Mouse (Mus musculus): ENCODE measurements around the gene Zfp706. TPM values are rescaled to one million over a fixed set of nuclear protein-coding genes. Genes with fewer than 3 reads are reported as not detected.
A peak's percentile ranks its signal among the peaks of the same experiment; 100 is the strongest.

Gene Zfp706
- total RNA-seq, 4 experiments from 2014 or later, result 172 to 234 (median 209) TPM

- DNase-seq, result no peak
Observed at GRCm38 (mm10) chr15:37008546-37008945, 973 bp upstream of the Zfp706 start.

GRCm38 (mm10) chr15:37007959-37008419 lies 416 bp upstream of the Zfp706 start:
- no peak for DNase-seq

DNA sequence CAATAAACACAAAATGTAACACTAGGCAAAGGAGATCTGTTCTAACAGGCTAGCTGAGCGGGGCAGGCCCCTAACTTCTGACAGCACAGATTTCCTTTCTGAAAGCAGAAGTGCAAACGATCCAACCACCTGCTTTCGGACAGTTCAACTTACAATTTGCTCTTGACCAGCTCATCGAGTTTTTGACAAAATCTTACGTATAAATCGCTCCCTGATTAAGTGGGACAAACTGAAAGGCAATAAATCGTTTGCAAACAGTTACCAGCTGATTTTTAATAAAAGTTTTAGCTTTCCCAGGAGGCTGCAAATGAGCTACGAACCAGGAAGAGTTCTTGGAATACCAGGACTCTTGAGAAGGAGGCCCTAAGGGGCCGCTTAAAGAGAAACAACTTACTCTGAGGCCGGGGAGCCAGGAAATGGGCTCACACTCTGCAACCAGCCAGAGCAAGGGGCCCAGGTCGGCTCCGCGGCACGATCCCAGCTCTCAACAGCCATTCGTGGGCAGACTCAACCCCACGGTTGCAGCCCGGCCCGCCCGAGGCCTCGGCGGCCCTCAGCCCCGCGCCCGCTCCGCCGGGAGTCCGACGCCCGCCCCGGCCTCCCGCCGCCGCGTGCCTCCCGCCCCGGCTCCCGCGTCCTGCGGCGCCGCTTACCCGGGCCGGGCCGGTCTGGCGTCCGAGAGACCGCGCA lies 953 bp downstream of the Zfp706 start:
- DNase-seq, result peak; percentile 26

GRCm38 (mm10) chr15:37005793-37006474 lies 1.6 kb downstream of the Zfp706 start:
- DNase-seq, result no peak

- DNase-seq, result no peak
Observed at GRCm38 (mm10) chr15:37004858-37005257, 2.7 kb downstream of the Zfp706 start.

DNA sequence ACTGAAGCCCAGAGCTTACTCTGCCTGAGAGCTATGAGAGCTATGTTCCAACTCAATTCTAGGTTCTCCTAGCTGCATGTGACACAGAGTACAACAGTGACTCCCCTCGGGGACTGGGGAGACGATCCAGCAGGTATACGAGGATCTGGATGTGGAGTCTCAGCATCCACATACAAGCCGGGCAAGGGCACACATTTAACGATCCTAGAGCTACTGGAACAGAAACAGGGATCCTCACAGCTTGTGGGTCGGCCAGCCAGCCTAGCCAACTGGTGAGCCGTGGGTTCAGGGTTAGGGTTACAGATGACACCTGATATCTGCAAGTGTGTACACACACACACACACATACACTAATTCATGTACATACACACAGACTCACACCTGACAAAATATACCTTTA lies 5.3 kb downstream of the Zfp706 start:
- DNase-seq, result no peak

GRCm38 (mm10) chr15:36999602-37000001 lies 8.0 kb downstream of the Zfp706 start:
- peak; percentile 33 for DNase-seq

DNA sequence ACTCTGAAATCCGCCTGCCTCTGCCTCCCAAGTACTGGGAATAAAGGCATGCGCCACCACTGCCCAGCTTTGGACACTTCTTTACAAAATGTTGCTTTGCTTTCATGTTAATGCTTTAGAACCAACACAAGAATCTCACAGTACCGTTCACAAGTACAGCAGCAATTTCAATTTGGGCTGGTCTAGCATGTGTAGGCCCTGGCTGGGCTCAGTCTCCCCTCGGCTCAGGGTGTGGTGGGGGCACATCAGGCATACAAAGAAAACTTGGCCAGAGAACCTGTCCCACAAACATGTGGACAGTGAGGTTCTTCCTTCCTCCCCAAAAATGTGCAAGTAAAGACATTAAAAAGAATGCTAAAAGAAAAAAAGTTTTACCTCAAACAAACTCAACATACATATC lies 12.4 kb downstream of the Zfp706 start:
- DNase-seq, result no peak

DNA sequence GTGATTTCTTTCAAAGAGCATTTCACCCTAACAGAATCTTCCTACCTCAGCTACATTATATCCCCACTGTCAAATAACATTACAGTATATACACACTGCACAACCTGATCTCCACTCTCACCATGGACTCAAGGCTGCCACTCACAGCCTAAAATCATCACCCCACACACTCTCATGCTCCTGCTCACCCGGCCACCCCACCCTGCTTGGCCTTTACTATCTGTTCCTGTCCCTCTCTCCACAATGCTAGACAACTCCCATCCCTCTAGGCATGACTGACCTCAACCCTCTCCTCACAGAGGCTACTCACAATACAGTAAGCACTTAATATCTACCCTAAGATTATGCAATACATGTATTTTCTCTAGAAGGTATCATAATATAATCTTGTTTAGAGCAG lies 12.9 kb downstream of the Zfp706 start:
- DNase-seq, result no peak

- no peak for DNase-seq
Observed at GRCm38 (mm10) chr15:36993435-36994178, 14.0 kb downstream of the Zfp706 start.

DNA sequence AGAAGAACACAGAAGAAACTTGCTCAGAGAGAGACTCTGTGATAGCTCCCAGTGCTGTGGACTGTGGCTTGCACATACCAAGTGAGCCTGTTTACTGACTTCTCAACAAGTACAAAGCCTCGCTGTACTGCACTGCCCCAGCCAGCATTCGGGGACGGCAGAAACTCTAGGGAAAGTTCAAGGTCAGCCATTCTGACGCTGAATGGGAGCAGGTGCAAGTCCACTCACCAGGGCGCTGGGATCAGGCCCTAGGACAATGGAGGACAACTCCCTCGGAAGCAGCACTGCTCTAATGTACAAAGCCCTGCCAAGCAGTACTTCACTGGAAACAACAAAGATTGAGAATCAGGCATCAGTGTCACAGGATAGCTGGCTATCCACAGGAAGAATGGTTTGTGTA lies 16.2 kb downstream of the Zfp706 start:
- DNase-seq, result peak; percentile 34

DNA sequence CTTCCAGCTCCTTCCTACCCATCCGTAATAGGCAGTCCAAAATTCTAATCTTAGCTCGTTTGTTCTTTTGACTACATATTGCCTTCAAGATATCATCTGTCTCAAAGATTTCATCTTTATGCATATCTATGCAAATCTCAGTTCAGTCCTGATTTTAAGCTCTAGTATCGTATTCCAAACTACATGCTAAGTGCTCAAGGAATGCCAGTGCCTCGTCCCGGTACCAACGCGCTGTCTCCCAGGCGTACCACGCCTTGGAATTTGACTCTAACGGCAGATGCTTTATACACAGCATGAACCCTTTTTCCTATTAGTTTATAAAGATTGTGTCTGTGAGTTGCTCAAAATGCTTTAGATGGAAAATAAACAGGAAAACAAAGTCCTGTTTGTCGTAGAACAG lies 17.7 kb downstream of the Zfp706 start:
- DNase-seq, result no peak

- DNase-seq, result no peak
Observed at GRCm38 (mm10) chr15:36988718-36989115, 18.9 kb downstream of the Zfp706 start.

DNA sequence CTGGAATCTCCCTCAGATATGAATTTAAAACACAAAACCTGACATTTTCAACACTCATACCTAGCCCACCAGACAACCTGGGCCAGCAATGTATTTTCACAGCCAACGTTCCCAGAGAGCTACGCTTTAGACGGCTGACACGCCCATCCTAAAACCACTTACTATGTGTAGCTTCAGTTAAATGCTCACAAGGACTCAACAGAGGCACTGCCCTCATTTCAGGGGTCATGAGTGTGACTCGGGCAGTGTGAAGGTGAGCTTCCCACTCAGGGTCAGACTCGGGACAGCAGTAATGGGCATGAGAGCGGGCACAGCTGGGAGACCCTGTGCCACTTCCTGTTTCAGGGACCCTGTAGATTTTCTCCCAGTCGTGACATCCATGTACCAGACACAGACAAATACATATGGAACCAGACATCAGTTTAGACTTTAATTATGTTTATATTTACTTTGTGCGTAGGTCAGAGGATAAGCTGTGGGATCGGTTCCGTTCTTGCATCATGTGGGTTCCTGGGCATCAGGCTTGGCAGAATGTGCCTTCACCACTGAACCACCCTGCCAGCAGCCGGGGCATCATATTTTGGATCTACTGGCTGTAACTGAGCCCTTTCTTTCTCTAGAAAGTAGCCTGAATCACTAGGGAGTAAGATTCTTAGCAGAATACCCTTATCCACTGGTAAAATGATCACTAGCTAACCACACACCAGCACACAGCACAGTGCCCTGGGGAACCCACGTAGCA lies 19.4 kb downstream of the Zfp706 start:
- DNase-seq, result no peak

- no peak for DNase-seq
Observed at GRCm38 (mm10) chr15:36987211-36987877, 20.2 kb downstream of the Zfp706 start.

DNA sequence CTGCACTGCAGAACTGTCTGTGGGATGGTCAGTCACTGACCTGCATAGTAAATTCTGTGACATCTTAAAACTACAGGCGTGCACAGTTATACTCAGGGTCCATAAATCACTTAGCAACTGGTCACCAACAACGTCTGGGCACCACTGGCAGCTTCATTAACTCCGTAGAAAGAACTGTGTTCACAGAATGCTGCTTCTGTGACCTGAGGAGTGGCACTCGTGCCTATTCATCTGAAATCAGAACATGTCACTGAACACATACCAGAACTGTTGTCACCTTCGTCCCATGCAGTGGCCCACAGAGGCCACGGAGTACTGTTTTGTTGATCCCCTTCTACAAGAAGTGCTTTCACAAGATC lies 22.0 kb downstream of the Zfp706 start:
- no peak for DNase-seq

GRCm38 (mm10) chr15:36984921-36985566 lies 22.5 kb downstream of the Zfp706 start:
- DNase-seq, result no peak

- DNase-seq, result no peak
Observed at GRCm38 (mm10) chr15:36983455-36983854, 24.1 kb downstream of the Zfp706 start.

GRCm38 (mm10) chr15:36980238-36980637 lies 27.3 kb downstream of the Zfp706 start:
- DNase-seq, result no peak

- no peak for DNase-seq
Observed at GRCm38 (mm10) chr15:36979488-36980201, 27.9 kb downstream of the Zfp706 start.

- DNase-seq, result no peak
Observed at GRCm38 (mm10) chr15:36979159-36979487, 28.4 kb downstream of the Zfp706 start.

All from adrenal gland, adult 8-10 months (tissue).